Mouse (Mus musculus) heart, adult 2 months (tissue): ENCODE results near the gene Pros1.

Experiments
- CTCF ChIP-seq: fragments of 200-600 bp; IDR thresholded peaks from 2 replicates; pipeline ENCODE4 v1.8.1; 2022; ENCODE audit warnings: antibody characterized with exemption, mild to moderate bottlenecking, moderate library complexity
- EP300 ChIP-seq: fragments of 200-500 bp; IDR thresholded peaks from 2 replicates; pipeline ENCODE4 v1.6.1; 2011; ENCODE audit warnings: low read depth, low read length, control low read depth; ENCODE audit not compliant: insufficient read depth
- POLR2A ChIP-seq: fragments of 200-500 bp; IDR thresholded peaks from 2 replicates; pipeline ENCODE4 v1.6.1; 2011; ENCODE audit warnings: mild to moderate bottlenecking, low read depth, low read length, control low read depth; ENCODE audit not compliant: insufficient read depth

DNA sequence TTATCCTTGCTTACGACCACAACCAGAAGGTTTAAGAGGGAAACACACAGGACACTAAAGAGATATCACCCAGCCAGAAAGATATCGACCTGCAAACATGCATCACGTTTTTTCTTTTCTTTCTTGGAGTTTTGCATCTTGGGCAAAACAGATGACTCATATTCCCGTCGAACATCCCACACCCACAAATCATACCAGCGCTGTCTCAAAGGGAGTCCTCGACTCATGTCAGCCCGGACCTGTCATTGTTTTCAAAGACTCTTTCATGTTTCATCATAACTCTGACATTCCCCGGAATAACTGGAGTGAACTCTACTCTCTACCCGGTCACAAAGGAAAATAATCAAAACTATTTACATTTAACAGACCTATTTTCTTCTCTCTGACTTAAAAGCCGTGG is 82.2 kb downstream of the Pros1 start:
- TF ChIP-seq CTCF (no peak), POLR2A (no peak), EP300 (no peak)
